Mouse (Mus musculus) regulatory T cell (primary cell): Measurements from ENCODE around the gene Bzw2.

Experiments used
- in situ Hi-C: fragments of 300-600 bp; cut with MboI, MseI; formaldehyde crosslinking; loops from one replicate; pipeline ENCODE4 v1.15.1; 2025; ENCODE audit warnings: high pct_unique_total_duplicates

Bzw2 gene

GRCm38 (mm10) chr12:36136285-36136684, 21.6 kb downstream of the Bzw2 start:
- in situ Hi-C loops, result no loop called here

DNA sequence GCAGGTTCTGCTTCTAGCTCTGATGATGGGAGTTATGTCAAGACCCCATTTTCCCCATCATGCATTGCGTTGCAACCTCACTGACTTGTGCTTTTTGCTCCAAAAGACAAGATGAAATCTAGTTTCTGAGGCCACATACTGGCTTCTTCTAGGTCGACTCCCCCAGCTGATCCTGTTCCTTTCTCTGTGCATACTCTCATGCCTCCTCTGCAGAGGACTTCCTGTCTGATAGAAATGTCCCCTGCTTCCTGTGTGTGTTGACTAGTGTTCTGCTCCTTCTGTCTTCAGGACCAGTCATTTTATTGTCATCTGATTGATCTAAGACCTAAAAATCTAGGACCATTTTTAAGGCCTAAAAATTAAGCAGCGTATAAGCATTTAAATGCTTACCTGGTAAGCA, 22.5 kb downstream of the Bzw2 start:
- in situ Hi-C loops, result no loop called here

GRCm38 (mm10) chr12:36134111-36134510, 23.8 kb downstream of the Bzw2 start:
- in situ Hi-C loops, result no loop called here

GRCm38 (mm10) chr12:36133547-36133946, 24.3 kb downstream of the Bzw2 start:
- in situ Hi-C loops, result no loop called here

GRCm38 (mm10) chr12:36132668-36133067, 25.2 kb downstream of the Bzw2 start:
- in situ Hi-C loops, result no loop called here

DNA sequence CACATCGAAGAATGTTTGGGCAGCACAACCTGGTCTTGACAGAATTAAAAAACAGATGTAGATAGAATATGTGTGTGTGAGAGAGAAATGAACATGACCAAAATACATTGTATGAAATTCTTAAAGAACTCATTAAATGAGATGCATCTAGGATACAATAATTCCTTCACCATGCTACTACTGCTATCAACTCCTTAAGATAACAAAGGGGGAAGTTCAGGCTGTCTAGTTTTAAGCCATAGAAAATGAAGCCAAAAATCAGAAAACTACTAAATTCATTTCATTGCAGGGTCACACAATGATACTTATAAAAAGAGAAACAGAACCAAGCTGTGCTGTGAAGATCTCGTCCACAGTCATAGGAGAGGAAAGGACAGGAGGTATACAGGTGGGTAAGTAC, 25.6 kb downstream of the Bzw2 start:
- in situ Hi-C loops, result no loop called here

DNA sequence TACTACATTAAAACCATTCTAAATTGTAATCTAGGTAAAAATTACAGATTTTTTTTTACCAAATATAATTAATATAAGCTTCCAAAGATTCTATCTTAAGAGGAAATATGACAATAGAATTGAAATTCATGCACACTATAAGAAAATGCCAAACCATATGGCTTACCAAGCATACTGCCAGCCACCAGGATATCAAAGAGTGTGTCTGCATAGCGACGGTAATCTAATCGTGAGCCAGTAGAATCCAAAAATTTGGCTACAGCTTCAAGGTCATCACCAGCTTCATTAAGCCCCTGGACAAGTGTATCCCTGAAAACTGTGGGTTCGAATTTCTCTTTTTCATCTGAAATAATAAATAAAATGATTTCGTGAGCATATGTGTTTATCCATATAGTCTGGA, 28.1 kb downstream of the Bzw2 start:
- in situ Hi-C loops, result no loop called here

GRCm38 (mm10) chr12:36126049-36126448, 31.8 kb downstream of the Bzw2 start:
- in situ Hi-C loops, result no loop called here

- in situ Hi-C loops, result no loop called here
These were observed 38.6 kb downstream of the Bzw2 start for GRCm38 (mm10) chr12:36119244-36119643.

DNA sequence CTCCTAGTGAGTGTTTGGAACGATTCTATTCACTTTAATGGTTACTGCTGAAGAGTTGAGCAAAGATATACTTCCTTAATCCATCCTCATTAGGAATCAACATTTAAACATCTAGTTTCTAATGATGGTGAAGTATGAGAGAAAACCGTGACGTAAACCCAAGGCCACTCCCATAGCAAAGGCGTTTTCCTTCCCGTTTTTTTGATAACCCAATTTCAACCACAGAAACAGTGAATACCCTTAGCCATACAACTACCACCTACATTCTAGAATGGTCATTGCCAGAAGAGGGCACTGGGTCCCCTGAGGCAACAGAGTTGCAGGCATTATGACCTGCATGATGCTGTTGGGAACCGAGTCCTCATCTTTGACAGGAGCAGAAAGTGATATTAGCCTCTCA, 40.7 kb downstream of the Bzw2 start:
- in situ Hi-C loops, result no loop called here

DNA sequence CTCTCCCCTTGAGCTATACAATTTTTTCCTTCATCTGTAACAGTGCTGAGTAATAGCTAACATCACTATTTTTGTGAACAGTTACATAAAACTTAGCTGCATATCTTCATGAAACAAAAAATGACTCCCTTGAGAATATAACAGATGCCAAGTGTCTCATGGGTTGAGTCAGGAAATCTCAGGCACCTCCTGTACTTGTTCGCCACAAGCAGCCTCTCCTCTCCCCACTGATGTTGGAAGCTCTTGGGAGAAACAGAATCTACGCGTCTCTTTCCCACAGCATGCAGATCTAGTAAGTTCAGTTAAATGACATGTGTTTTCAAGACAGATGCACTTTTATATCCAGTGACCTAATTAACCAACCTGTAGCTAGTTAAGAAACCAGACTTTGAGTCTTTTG, 45.8 kb downstream of the Bzw2 start:
- in situ Hi-C loops, result no loop called here

DNA sequence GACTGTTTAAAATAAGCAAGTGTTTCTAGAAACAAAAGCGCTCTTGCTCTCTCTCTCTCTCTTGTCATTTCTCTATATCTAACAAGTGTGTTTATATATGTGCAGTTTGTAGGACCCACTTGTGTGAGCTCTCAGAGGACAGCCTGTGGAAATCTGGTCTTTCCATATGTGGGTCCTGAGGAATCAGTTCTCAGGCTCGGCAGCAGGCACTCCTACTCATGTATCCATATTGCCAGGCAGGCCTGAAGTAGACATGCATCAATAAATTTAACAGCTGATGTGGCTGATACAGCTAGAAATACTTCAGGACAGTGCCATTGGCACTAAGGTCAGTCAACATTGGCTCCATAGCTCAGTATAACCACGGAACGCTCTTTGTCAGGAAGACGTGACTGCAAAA, 46.8 kb downstream of the Bzw2 start:
- in situ Hi-C loops, result no loop called here

DNA sequence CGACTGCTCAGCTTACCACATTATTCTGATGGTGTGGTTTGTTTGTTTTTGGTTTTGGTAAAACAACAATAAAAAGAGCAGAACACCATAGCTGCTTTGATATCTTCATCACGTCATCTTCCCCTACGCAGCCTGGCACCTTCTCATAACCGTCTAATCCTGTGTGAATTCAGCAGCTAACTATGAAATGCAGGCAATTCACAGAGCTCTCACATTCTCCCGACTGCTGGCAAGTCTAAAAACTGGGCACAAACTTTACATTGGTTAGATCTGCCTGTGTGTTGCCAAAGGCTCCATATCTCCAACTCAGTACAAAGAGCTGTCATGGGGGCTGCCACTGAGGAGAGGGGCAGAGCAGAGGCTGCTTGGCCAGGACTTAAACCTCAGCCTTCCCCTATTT, 47.4 kb downstream of the Bzw2 start:
- in situ Hi-C loops, result no loop called here

DNA sequence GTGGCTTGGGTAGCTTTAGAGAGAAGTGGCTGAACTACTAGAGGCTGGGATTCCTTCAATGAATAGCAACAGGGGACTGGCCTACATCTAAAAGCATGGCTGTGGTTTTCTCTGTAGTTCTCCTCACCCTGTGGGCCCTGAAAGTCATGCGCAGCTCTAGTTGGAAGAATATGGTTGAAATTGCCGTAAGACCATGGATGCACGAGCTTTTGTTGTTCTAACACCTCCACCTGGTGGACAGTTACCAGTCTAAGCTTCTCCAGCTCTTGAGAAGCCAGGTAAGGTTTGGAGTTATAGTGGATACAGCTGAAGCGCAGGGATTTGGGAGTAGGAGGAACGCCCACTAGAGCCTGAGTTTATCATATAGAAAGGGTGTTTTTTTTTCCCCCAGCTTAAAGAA, 49.4 kb downstream of the Bzw2 start:
- in situ Hi-C loops, result no loop called here

DNA sequence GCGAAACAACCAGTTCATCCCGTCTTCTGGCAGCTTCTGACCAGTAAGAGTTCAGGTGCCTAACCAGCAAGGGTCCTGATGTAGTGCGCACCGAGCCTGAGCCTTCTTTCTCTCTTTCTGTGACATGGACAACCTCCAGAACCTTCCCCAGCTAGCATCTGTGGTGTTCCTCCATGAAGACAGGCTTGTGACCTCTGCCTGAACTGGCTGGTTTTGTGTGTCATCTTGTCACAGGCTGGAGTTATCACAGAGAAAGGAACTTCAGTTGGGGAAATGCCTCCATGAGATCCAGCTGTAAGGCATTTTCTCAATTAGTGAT, 54.3 kb downstream of the Bzw2 start:
- in situ Hi-C loops, result no loop called here

DNA sequence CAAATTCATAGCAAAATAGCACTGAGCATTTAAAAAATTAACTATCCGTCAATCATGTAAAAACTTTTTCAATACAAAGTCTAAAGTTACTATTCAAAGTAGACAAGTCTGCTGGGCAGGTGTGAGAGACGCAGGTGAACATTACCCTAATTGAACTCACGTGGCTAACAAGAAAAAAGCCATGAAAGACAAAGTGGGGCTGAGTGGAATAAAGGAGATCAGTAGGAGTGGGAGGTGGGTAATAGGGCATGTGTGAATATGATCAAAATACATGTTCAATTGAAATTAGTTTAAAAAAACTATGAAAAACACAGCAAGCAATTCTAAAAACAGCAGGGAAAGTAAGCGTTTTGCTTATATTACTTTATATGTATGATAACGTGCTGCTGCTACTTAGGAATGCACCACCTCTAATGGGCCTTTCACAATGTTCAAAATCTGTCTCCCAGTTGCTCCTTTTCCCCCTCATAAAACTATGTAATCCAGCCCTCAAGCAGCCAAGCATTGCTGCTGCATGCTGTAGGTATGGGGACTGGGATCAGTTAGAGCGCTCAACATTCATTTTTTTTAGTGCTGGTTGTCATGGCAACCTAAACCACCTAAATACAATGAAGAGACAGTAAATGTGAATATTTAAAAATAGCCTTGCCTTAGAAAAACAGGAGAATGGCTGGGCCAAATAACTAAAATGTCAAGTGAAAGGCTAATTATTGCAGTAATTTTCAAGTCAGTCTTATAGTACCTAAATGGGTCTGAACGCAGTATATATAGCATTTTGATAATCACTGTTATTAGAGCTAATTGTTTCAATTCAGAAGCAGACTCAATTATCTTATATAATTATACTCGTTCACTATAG, 54.9 kb downstream of the Bzw2 start:
- in situ Hi-C loops, result no loop called here

DNA sequence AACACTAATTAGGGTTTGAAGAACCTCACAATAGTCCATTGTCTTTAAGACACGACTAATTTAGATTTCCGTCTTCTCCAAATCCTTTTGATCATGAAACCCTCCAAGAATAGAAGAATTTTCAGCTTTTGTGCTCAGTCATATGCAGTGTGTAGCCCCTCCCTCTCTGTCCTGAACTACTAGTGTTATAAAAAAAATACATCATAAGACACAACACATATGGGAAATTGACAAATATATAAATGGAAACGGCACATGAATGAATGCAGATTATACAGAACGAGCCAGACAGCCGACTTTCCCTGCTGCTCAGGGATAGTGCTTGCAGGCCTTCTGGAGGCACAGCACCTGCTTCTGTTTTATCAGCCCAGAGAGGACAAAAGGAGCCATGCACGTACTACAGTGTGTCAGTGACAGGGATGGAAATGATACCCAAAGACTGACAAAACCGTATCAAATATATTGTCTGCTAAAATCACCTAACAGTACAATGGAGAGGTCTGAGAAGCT, 62.5 kb downstream of the Bzw2 start:
- in situ Hi-C loops, result loop anchor here (10.0 kb wide), 1 partner anchor 1429 kb away; no protein-coding TSS in a partner anchor

DNA sequence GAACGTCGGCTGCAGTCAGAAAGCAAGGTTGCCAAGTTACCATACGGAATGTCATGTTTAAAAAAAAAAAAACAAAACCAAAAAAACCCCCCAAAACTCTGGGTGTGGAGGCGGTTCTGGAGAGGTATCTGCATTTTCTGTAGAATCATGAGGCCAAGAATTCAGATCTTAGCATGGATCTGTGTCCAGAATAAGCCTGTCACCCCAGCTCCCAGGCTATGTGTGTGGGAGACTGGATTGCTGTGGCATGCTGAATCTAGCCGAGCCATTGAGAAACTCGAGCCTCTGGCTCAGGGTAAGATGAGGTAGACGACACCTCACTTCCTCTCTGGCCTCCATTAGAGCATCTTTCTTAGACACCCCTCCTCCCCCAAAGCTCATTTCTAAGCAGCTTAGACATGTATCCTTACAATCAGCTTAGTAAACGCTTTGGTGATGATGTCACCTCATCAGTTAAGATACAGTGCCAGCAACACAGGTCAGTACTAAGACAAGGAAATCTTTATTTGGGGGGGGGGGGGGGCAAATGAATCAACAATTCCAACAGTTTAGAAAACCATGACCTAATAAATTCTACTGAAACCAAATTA, 64.7 kb downstream of the Bzw2 start:
- in situ Hi-C loops, result loop anchor here (10.0 kb wide), 1 partner anchor 1432 kb away; no protein-coding TSS in a partner anchor

- in situ Hi-C loops, result loop anchor here (10.0 kb wide), 1 partner anchor 1433 kb away; no protein-coding TSS in a partner anchor
These were observed 65.9 kb downstream of the Bzw2 start for GRCm38 (mm10) chr12:36091964-36092363.

DNA sequence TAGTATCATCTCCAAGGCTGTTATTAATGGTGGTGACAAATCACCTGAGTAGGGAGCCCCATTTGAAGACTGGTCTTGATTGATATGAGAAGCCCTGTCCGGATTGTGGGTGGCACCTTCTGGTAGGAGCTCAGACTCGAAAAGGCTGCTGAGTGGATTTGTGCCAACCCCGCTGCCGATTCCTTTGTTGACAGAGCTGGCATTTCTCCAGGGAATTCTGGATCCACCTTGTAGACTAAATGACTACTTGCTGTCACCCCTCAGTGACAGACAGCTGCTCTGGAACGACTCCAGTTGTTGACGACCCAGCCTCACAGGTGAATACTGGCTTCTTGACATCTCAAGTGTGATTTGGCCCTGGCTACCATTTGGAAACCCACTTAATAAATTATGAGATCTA, 68.7 kb downstream of the Bzw2 start:
- in situ Hi-C loops, result no loop called here

DNA sequence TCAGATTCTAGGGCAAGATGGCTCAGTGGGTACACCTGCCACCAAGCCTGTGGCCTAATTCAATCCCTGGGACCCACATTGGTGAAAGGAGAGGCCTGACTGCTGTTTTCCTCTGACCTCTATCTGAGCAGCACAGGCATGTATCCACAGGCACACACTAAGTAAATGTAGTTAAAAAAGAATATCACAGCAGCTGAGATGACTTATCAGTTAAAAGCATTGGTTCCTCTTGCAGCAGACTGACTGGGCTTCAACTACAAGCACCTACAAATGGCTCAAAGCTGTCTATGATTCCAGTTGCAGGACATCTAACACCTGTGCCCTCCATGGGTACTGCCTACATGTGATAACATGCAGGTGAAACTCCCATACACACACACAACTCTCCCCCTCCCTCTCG, 69.1 kb downstream of the Bzw2 start:
- in situ Hi-C loops, result no loop called here

- in situ Hi-C loops, result no loop called here
These were observed 72.5 kb downstream of the Bzw2 start for GRCm38 (mm10) chr12:36085380-36085779.
